Mouse (Mus musculus): Measurements from ENCODE around the gene Tll1.

DNA sequence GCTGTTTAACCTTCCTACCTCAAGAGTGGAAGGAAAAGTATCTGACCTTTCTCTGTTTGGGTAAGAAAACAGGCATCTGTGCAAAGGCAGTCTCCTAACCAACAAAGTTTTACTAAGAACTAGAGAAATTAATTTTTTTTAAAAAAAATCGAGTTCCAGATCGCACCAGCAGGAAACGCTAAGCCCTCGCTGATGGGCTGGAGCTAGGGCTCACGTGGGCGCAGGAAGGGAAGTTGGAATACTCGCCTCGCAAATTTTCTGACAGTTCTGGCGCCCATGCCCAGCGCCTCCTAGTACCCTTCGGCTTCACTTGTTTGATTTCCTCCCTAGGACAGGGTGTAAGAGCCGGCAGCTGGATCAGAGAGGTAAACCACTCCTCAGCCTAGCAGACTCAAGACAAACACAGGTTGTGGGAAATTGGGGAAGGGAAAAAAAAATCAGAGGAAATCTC lies 365 bp upstream of the Tll1 start:
- TF ChIP-seq CTCF (IDR thresholded peaks at IDR 0.05; ENCODE audit: control insufficient read depth, insufficient read depth, low read length) (no peak), POLR2A (IDR thresholded peaks at IDR 0.05; ENCODE audit: borderline replicate concordance, control insufficient read depth, low read depth, low read length) (no peak)

All from bone marrow, adult 2 months (tissue).